ENCODE assay signal across 8 mouse cellular contexts in genomic region chr9:21204528-21205272, GRCm38 (mm10). TPM values are rescaled to one million over a fixed set of nuclear protein-coding genes. Genes with fewer than 3 reads are reported as not detected.
A peak's percentile ranks its signal among the peaks of the same experiment; 100 is the strongest.
DNase-seq lines count a peak whose midpoint lies in the region; ATAC-seq lines count a peak whose summit lies in the region.

No protein-coding gene starts in this region.

- peak; percentile 58 for ATAC-seq in embryonic facial prominence, embryonic 14.5 days (ENCODE audit: low read depth)
- ATAC-seq in liver, embryonic 15.5 days (ENCODE audit: insufficient read depth) = peak; percentile 31

- H3K4me1 ChIP-seq in embryonic facial prominence, embryonic 14.5 days (ENCODE audit: control insufficient read depth, insufficient read depth, low read length) = peaks cover 6% of the 10 kb centered on the region
- peaks cover 11% of the 10 kb centered on the region for H3K4me1 ChIP-seq in liver, embryonic 15.5 days (replicated peaks)

- peak overlapping the region; percentile 56 for H3K9ac ChIP-seq in embryonic facial prominence, embryonic 14.5 days (ENCODE audit: low read depth, low read length)
- H3K9ac ChIP-seq in liver, embryonic 15.5 days = no peak overlapping the region

- H3K27me3 ChIP-seq in embryonic facial prominence, embryonic 14.5 days (replicated peaks; ENCODE audit: control insufficient read depth, insufficient read depth, low read length) = no peaks in the 10 kb centered on the region
- no peaks in the 10 kb centered on the region for H3K27me3 ChIP-seq in liver, embryonic 15.5 days

- H3K9me3 ChIP-seq in embryonic facial prominence, embryonic 14.5 days (ENCODE audit: control insufficient read depth, low read length) = no peaks in the 10 kb centered on the region
- no peaks in the 10 kb centered on the region for H3K9me3 ChIP-seq in liver, embryonic 15.5 days (replicated peaks)

- peak overlapping the region; percentile 66 for H3K4me2 ChIP-seq in embryonic facial prominence, embryonic 14.5 days (ENCODE audit: low read depth, low read length)
- H3K4me2 ChIP-seq in liver, embryonic 15.5 days = peak overlapping the region; percentile 48

- intact Hi-C loops in left cerebral cortex, postnatal 14 days (cut with DNase I) = no loop called here
- intact Hi-C loops in gastrocnemius, postnatal 36 days (cut with DNase I) = no loop called here

- WGBS in embryonic facial prominence, embryonic 14.5 days = 3% methylated on average over 21 of the region's 23 CpGs
- 50% methylated on average over 23 of the region's 23 CpGs for WGBS in liver, embryonic 15.5 days (ENCODE audit: insufficient replicate concordance)

- no peaks in the 10 kb centered on the region for H3K36me3 ChIP-seq in embryonic facial prominence, embryonic 14.5 days (ENCODE audit: control insufficient read depth, insufficient read depth, low read length)
- H3K36me3 ChIP-seq in liver, embryonic 15.5 days (replicated peaks) = 0 out of 2 replicates have a peak, but pooled peaks cover 2% of the 10 kb centered on the region

- DNase-seq in left cerebral cortex, postnatal 14 days (ENCODE audit: low spot score in 2 of 2) = peak; percentile 22 to 70
- DNase-seq in left cerebral cortex, adult 9 months (ENCODE audit: low spot score in 2 of 2) = no peak
- DNase-seq in embryonic facial prominence, embryonic 14.5 days (ENCODE audit: low spot score) = no peak
- DNase-seq in kidney, adult 9 months = peak; percentile 79
- DNase-seq in right cerebral cortex, postnatal 4 days = peak; percentile 48
- DNase-seq in gastrocnemius, postnatal 36 days = no peak
- DNase-seq in ovary, postnatal 14 days (ENCODE audit: low spot score) = no peak

- peak overlapping the region; percentile 43 for H3K4me3 ChIP-seq in embryonic facial prominence, embryonic 14.5 days (ENCODE audit: low read depth, low read length)
- no peak overlapping the region; the same call in 1 of the 2 replicates for H3K4me3 ChIP-seq in liver, embryonic 15.5 days (replicated peaks)

- no peak overlapping the region for H3K27ac ChIP-seq in embryonic facial prominence, embryonic 14.5 days (replicated peaks; ENCODE audit: low read depth, low read length)
- H3K27ac ChIP-seq in liver, embryonic 15.5 days (replicated peaks) = no peak overlapping the region

RNA-seq across cellular contexts. Expression of gene Keap1, which starts 34.5 kb away (rescaled TPM):
- total RNA-seq in left cerebral cortex, postnatal 14 days (2021) = 10 to 100 TPM; 47.2 to 50.5 TPM
- polyA plus RNA-seq in embryonic facial prominence, embryonic 14.5 days (2014; fragmentation: Nextera tagmentation; extraction: Ambion mirVana) = 43.0 and 49.6 TPM in 2 replicates
- polyA plus RNA-seq in liver, embryonic 15.5 days (2015; fragmentation: Nextera tagmentation; extraction: Ambion mirVana) = 27.9 and 30.5 TPM in 2 replicates
- 10 to 100 TPM; 56.5 to 58.3 TPM for total RNA-seq in gastrocnemius, postnatal 36 days (2021)

RNA-seq across cellular contexts. Expression of gene Pde4a, which starts 39.2 kb away (rescaled TPM):
- total RNA-seq in left cerebral cortex, postnatal 14 days (2021) = 10 to 100 TPM; 76.2 to 79.6 TPM
- 6.2 and 6.9 TPM in 2 replicates for polyA plus RNA-seq in embryonic facial prominence, embryonic 14.5 days (2014; fragmentation: Nextera tagmentation; extraction: Ambion mirVana)
- 1.7 and 1.8 TPM in 2 replicates for polyA plus RNA-seq in liver, embryonic 15.5 days (2015; fragmentation: Nextera tagmentation; extraction: Ambion mirVana)
- 10 to 100 TPM; 42.2 to 53.9 TPM for total RNA-seq in gastrocnemius, postnatal 36 days (2021)

RNA-seq across cellular contexts. Expression of gene S1pr5, which starts 43.5 kb away (rescaled TPM):
- total RNA-seq in left cerebral cortex, postnatal 14 days (2021) = 1 to 10 TPM; 3.4 to 5.2 TPM
- 0.96 and 1.3 TPM in 2 replicates for polyA plus RNA-seq in embryonic facial prominence, embryonic 14.5 days (2014; fragmentation: Nextera tagmentation; extraction: Ambion mirVana)
- polyA plus RNA-seq in liver, embryonic 15.5 days (2015; fragmentation: Nextera tagmentation; extraction: Ambion mirVana) = 0.06 and 0.07 TPM in 2 replicates
- total RNA-seq in gastrocnemius, postnatal 36 days (2021) = under 1 TPM in 1 of 2 experiments, not detected in 1; 0.12 TPM

RNA-seq across cellular contexts. Expression of gene Cdc37, which starts 54.9 kb away (rescaled TPM):
- total RNA-seq in left cerebral cortex, postnatal 14 days (2021) = 100 to 1,000 TPM; 128 to 131 TPM
- polyA plus RNA-seq in embryonic facial prominence, embryonic 14.5 days (2014; fragmentation: Nextera tagmentation; extraction: Ambion mirVana) = 259 and 298 TPM in 2 replicates
- polyA plus RNA-seq in liver, embryonic 15.5 days (2015; fragmentation: Nextera tagmentation; extraction: Ambion mirVana) = 115 and 122 TPM in 2 replicates
- 100 to 1,000 TPM; 123 to 126 TPM for total RNA-seq in gastrocnemius, postnatal 36 days (2021)

Comparison
In these comparisons a context has a peak if more than half of its experiments do, and no peak if none do; other contexts are left out.
1. DNase-seq: peak in left cerebral cortex, postnatal 14 days (2 of 2), kidney, adult 9 months (single experiment) and right cerebral cortex, postnatal 4 days (single experiment); none in left cerebral cortex, adult 9 months (0 of 2), embryonic facial prominence, embryonic 14.5 days (single experiment), gastrocnemius, postnatal 36 days (0 of 2) and ovary, postnatal 14 days (single experiment).